Comparison of ENCODE assay signal across 9 mouse cellular contexts in the genomic region with DNA sequence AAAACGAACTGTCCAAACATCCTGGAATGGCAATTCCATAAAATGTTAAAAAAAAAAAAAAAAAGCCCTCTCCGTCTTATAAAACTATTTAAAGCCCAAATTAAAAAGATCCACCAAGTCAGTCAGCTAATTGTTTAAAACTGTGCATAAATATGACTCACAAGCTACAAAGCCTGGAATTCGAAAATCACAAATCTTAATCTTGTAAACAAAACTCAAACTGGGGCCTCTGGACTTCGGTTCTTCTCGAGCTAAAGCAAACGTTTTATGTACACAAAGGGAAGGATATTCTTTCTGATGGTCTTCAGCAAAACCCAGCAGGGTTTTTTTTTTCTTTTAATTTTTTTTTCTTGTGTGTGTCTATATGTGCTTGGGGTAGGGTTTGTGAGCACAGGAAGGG. TPM values are rescaled to one million over a fixed set of nuclear protein-coding genes. Genes with fewer than 3 reads are reported as not detected.
A peak's percentile ranks its signal among the peaks of the same experiment; 100 is the strongest.
DNase-seq lines count a peak whose midpoint lies in the region; ATAC-seq lines count a peak whose summit lies in the region.
"Had no signal": no experiment of that assay in that cellular context is flagged by ENCODE, and none has a peak within 500 bp of the region (broad histone marks: within the 10 kb centered on the region; RNA-seq: fewer than 3 reads in every experiment).

No protein-coding gene starts in this region.

- peak overlapping the region; percentile 5; the same call in 1 of the 2 replicates for H3K27ac ChIP-seq in heart, embryonic 13.5 days (replicated peaks)
- peak overlapping the region; percentile 98 for H3K27ac ChIP-seq in lung, embryonic 16.5 days (ENCODE audit: low read length)
- no peak overlapping the region for H3K27ac ChIP-seq in limb, embryonic 10.5 days
- H3K27ac ChIP-seq in stomach, embryonic 15.5 days, result peak overlapping the region; percentile 94

- DNase-seq in heart, adult 8-10 months (ENCODE audit: low spot score), result no peak
- DNase-seq in lung, adult 18-20 months, result no peak
- DNase-seq in limb, embryonic 10.5 days (ENCODE audit: low spot score), result no peak
- no peak for DNase-seq in thymus, postnatal 0 days (ENCODE audit: low spot score)
- DNase-seq: spleen, adult 18-20 months had no signal

- H3K36me3 ChIP-seq in heart, embryonic 13.5 days, result no peaks in the 10 kb centered on the region
- H3K36me3 ChIP-seq in lung, embryonic 16.5 days (ENCODE audit: control insufficient read depth, insufficient read depth, low read length), result no peaks in the 10 kb centered on the region
- no peaks in the 10 kb centered on the region for H3K36me3 ChIP-seq in limb, embryonic 10.5 days
- no peaks in the 10 kb centered on the region for H3K36me3 ChIP-seq in stomach, embryonic 15.5 days

- peak overlapping the region; percentile 90 for H3K9ac ChIP-seq in heart, embryonic 13.5 days
- H3K9ac ChIP-seq in lung, embryonic 16.5 days (ENCODE audit: low read length), result peak overlapping the region; percentile 98
- no peak overlapping the region; the same call in 1 of the 2 replicates for H3K9ac ChIP-seq in stomach, embryonic 15.5 days

- H3K4me3 ChIP-seq in heart, embryonic 13.5 days, result peak overlapping the region; percentile 73
- peak overlapping the region; percentile 79 for H3K4me3 ChIP-seq in lung, embryonic 16.5 days (ENCODE audit: low read length)
- H3K4me3 ChIP-seq in limb, embryonic 10.5 days, result 0 out of 2 replicates have a peak overlapping the region, but pooled peaks have one; percentile 76
- H3K4me3 ChIP-seq in stomach, embryonic 15.5 days (replicated peaks), result peak overlapping the region; percentile 78

- peaks cover 32% of the 10 kb centered on the region for H3K4me1 ChIP-seq in heart, embryonic 13.5 days
- peaks cover 32% of the 10 kb centered on the region for H3K4me1 ChIP-seq in lung, embryonic 16.5 days (replicated peaks; ENCODE audit: control insufficient read depth, insufficient read depth, low read length)
- peaks cover 29% of the 10 kb centered on the region for H3K4me1 ChIP-seq in limb, embryonic 10.5 days
- H3K4me1 ChIP-seq in stomach, embryonic 15.5 days, result peaks cover 15% of the 10 kb centered on the region

- peak overlapping the region; percentile 82 for H3K4me2 ChIP-seq in heart, embryonic 13.5 days
- H3K4me2 ChIP-seq in lung, embryonic 16.5 days (ENCODE audit: low read depth, low read length), result peak overlapping the region; percentile 86
- H3K4me2 ChIP-seq in stomach, embryonic 15.5 days, result peak overlapping the region; percentile 67

- 69% methylated on average over 6 of the region's 6 CpGs for WGBS in heart, embryonic 13.5 days
- WGBS in lung, embryonic 16.5 days, result 13% methylated on average over 6 of the region's 6 CpGs
- 89% methylated on average over 6 of the region's 6 CpGs for WGBS in limb, embryonic 10.5 days
- 24% methylated on average over 6 of the region's 6 CpGs for WGBS in stomach, embryonic 15.5 days

- H3K27me3 ChIP-seq in heart, embryonic 13.5 days (replicated peaks), result no peaks in the 10 kb centered on the region
- no peaks in the 10 kb centered on the region for H3K27me3 ChIP-seq in lung, embryonic 16.5 days (ENCODE audit: control insufficient read depth, insufficient read depth, low read depth, low read length)
- no peaks in the 10 kb centered on the region for H3K27me3 ChIP-seq in limb, embryonic 10.5 days (ENCODE audit: low read depth, poor library complexity, severe bottlenecking)
- no peaks in the 10 kb centered on the region for H3K27me3 ChIP-seq in stomach, embryonic 15.5 days (replicated peaks)

- no peaks in the 10 kb centered on the region for H3K9me3 ChIP-seq in heart, embryonic 13.5 days
- H3K9me3 ChIP-seq in lung, embryonic 16.5 days (ENCODE audit: control insufficient read depth, low read length), result no peaks in the 10 kb centered on the region
- H3K9me3 ChIP-seq in limb, embryonic 10.5 days (replicated peaks), result no peaks in the 10 kb centered on the region
- no peaks in the 10 kb centered on the region for H3K9me3 ChIP-seq in stomach, embryonic 15.5 days

- no peak for ATAC-seq in heart, embryonic 13.5 days (ENCODE audit: extremely low read depth, insufficient number of reproducible peaks, low FRiP score, low TSS enrichment)
- no peak for ATAC-seq in lung, embryonic 16.5 days (ENCODE audit: low read depth)
- no peak for ATAC-seq in stomach, embryonic 15.5 days (ENCODE audit: insufficient read depth, low FRiP score, low read depth)
- no peak for ATAC-seq in frontal cortex, adult (ENCODE audit: low TSS enrichment)

RNA-seq across cellular contexts. Expression of gene Tgfbr2, which starts 2.1 kb away (rescaled TPM):
- 17.2 and 19.0 TPM in 2 replicates for polyA plus RNA-seq in heart, embryonic 13.5 days (2015; fragmentation: Nextera tagmentation; extraction: Ambion mirVana)
- 10 to 100 TPM; 33.5 to 39.3 (median 35.0) TPM for total RNA-seq in heart, adult 8-10 months (2022)
- 58.0 and 58.2 TPM in 2 replicates for polyA plus RNA-seq in lung, embryonic 16.5 days (2015; fragmentation: Nextera tagmentation; extraction: Ambion mirVana)
- 9.8 and 14.1 TPM in 2 replicates for polyA plus RNA-seq in limb, embryonic 10.5 days (2016; fragmentation: Nextera tagmentation; extraction: Ambion mirVana)
- 30.8 and 32.6 TPM in 2 replicates for polyA plus RNA-seq in stomach, embryonic 15.5 days (2015; fragmentation: Nextera tagmentation; extraction: Ambion mirVana)
- polyA plus RNA-seq in thymus, postnatal 0 days (2015; fragmentation: Nextera tagmentation; extraction: Ambion mirVana), result 21.0 and 22.0 TPM in 2 replicates
